Mouse (Mus musculus): Measurements from ENCODE around the gene Aqp2. TPM values are rescaled to one million over a fixed set of nuclear protein-coding genes. Genes with fewer than 3 reads are reported as not detected.

The Aqp2 gene
- polyA plus RNA-seq, 1 experiment from 2014 or later: not detected

- 75% methylated on average over 10 of the region's 10 CpGs for WGBS
- H3K27me3 ChIP-seq (replicated peaks): peaks cover 66% of the 10 kb centered on the region
- no peaks in the 10 kb centered on the region for H3K9me3 ChIP-seq (replicated peaks)
- H3K4me2 ChIP-seq: no peak overlapping the region
- ATAC-seq (ENCODE audit: insufficient number of reproducible peaks, low FRiP score): no peak
- no peaks in the 10 kb centered on the region for H3K36me3 ChIP-seq
- H3K9ac ChIP-seq: no peak overlapping the region
- H3K4me1 ChIP-seq (replicated peaks): no peaks in the 10 kb centered on the region
- no peak overlapping the region for H3K4me3 ChIP-seq
- no peak overlapping the region for H3K27ac ChIP-seq (ENCODE audit: poor library complexity, severe bottlenecking)
Observed at GRCm38 (mm10) chr15:99560246-99560645, 18.6 kb upstream of the Aqp2 start.

GRCm38 (mm10) chr15:99567371-99567770 is 11.5 kb upstream of the Aqp2 start:
- no peaks in the 10 kb centered on the region for H3K36me3 ChIP-seq
- H3K9me3 ChIP-seq (replicated peaks): peaks cover 4% of the 10 kb centered on the region; the same call in 1 of the 2 replicates
- 82% methylated on average over 4 of the region's 4 CpGs for WGBS
- H3K4me2 ChIP-seq: no peak overlapping the region
- no peak overlapping the region for H3K9ac ChIP-seq
- no peak for ATAC-seq (ENCODE audit: insufficient number of reproducible peaks, low FRiP score)
- no peaks in the 10 kb centered on the region for H3K4me1 ChIP-seq (replicated peaks)
- no peak overlapping the region for H3K4me3 ChIP-seq
- no peak overlapping the region for H3K27ac ChIP-seq (ENCODE audit: poor library complexity, severe bottlenecking)
- peaks cover 79% of the 10 kb centered on the region for H3K27me3 ChIP-seq (replicated peaks)

- Histone ChIP-seq H3K9ac (no peak overlapping the region), H3K9me3 (replicated peaks) (peaks cover 4% of the 10 kb centered on the region; the same call in 1 of the 2 replicates), H3K4me2 (no peak overlapping the region), H3K27ac (ENCODE audit: poor library complexity, severe bottlenecking) (no peak overlapping the region), H3K36me3 (no peaks in the 10 kb centered on the region), H3K27me3 (replicated peaks) (peaks cover 80% of the 10 kb centered on the region), H3K4me3 (no peak overlapping the region), H3K4me1 (replicated peaks) (no peaks in the 10 kb centered on the region)
- WGBS: 74% methylated on average over 6 of the region's 6 CpGs
- no peak for ATAC-seq (ENCODE audit: insufficient number of reproducible peaks, low FRiP score)
Observed at GRCm38 (mm10) chr15:99568682-99569081, 10.2 kb upstream of the Aqp2 start.

- peaks cover 4% of the 10 kb centered on the region; the same call in 1 of the 2 replicates for H3K9me3 ChIP-seq (replicated peaks)
- no peak for ATAC-seq (ENCODE audit: insufficient number of reproducible peaks, low FRiP score)
- peaks cover 80% of the 10 kb centered on the region for H3K27me3 ChIP-seq (replicated peaks)
- H3K4me2 ChIP-seq: no peak overlapping the region
- H3K36me3 ChIP-seq: no peaks in the 10 kb centered on the region
- H3K4me3 ChIP-seq: no peak overlapping the region
- no peaks in the 10 kb centered on the region for H3K4me1 ChIP-seq (replicated peaks)
- H3K9ac ChIP-seq: no peak overlapping the region
- H3K27ac ChIP-seq (ENCODE audit: poor library complexity, severe bottlenecking): no peak overlapping the region
- 68% methylated on average over 10 of the region's 10 CpGs for WGBS
Observed at GRCm38 (mm10) chr15:99569123-99569522, 9.7 kb upstream of the Aqp2 start.

GRCm38 (mm10) chr15:99583463-99584344 is 4.8 kb downstream of the Aqp2 start:
- no peaks in the 10 kb centered on the region for H3K9me3 ChIP-seq (replicated peaks)
- peak overlapping the region; percentile 52 for H3K9ac ChIP-seq
- H3K4me1 ChIP-seq (replicated peaks): peaks cover 25% of the 10 kb centered on the region
- H3K4me3 ChIP-seq: peak overlapping the region; percentile 41
- peaks cover 97% of the 10 kb centered on the region for H3K27me3 ChIP-seq (replicated peaks)
- no peak for ATAC-seq (ENCODE audit: insufficient number of reproducible peaks, low FRiP score)
- WGBS: 3% methylated on average over 54 of the region's 54 CpGs
- no peak overlapping the region for H3K27ac ChIP-seq (ENCODE audit: poor library complexity, severe bottlenecking)
- no peaks in the 10 kb centered on the region for H3K36me3 ChIP-seq
- peak overlapping the region; percentile 66 for H3K4me2 ChIP-seq

- 5% methylated on average over 24 of the region's 24 CpGs for WGBS
- Histone ChIP-seq H3K4me1 (replicated peaks) (peaks cover 31% of the 10 kb centered on the region), H3K27me3 (replicated peaks) (peaks cover 97% of the 10 kb centered on the region), H3K9me3 (replicated peaks) (no peaks in the 10 kb centered on the region), H3K9ac (no peak overlapping the region), H3K36me3 (no peaks in the 10 kb centered on the region), H3K4me2 (peak overlapping the region; percentile 66), H3K4me3 (peak overlapping the region; percentile 41), H3K27ac (ENCODE audit: poor library complexity, severe bottlenecking) (no peak overlapping the region)
- ATAC-seq (ENCODE audit: insufficient number of reproducible peaks, low FRiP score): no peak
Observed at GRCm38 (mm10) chr15:99584407-99585202, 5.8 kb downstream of the Aqp2 start.

- no peaks in the 10 kb centered on the region for H3K36me3 ChIP-seq
- no peak overlapping the region for H3K27ac ChIP-seq (ENCODE audit: poor library complexity, severe bottlenecking)
- WGBS: 46% methylated on average over 6 of the region's 6 CpGs
- no peak overlapping the region for H3K9ac ChIP-seq
- H3K4me1 ChIP-seq (replicated peaks): peaks cover 34% of the 10 kb centered on the region
- peaks cover 97% of the 10 kb centered on the region for H3K27me3 ChIP-seq (replicated peaks)
- H3K4me2 ChIP-seq: no peak overlapping the region
- ATAC-seq (ENCODE audit: insufficient number of reproducible peaks, low FRiP score): no peak
- no peaks in the 10 kb centered on the region for H3K9me3 ChIP-seq (replicated peaks)
- H3K4me3 ChIP-seq: no peak overlapping the region
Observed at GRCm38 (mm10) chr15:99585741-99586140, 6.9 kb downstream of the Aqp2 start.

GRCm38 (mm10) chr15:99586525-99586924 is 7.7 kb downstream of the Aqp2 start:
- Histone ChIP-seq H3K4me1 (replicated peaks) (peaks cover 40% of the 10 kb centered on the region), H3K36me3 (no peaks in the 10 kb centered on the region), H3K27ac (ENCODE audit: poor library complexity, severe bottlenecking) (no peak overlapping the region), H3K9ac (no peak overlapping the region), H3K4me3 (no peak overlapping the region), H3K4me2 (no peak overlapping the region), H3K9me3 (replicated peaks) (no peaks in the 10 kb centered on the region), H3K27me3 (replicated peaks) (peaks cover 97% of the 10 kb centered on the region)
- ATAC-seq (ENCODE audit: insufficient number of reproducible peaks, low FRiP score): no peak
- 90% methylated on average over 3 of the region's 3 CpGs for WGBS

GRCm38 (mm10) chr15:99589237-99589636 is 10.4 kb downstream of the Aqp2 start:
- Histone ChIP-seq H3K4me2 (no peak overlapping the region), H3K36me3 (no peaks in the 10 kb centered on the region), H3K27me3 (replicated peaks) (peaks cover 100% of the 10 kb centered on the region), H3K9ac (no peak overlapping the region), H3K27ac (ENCODE audit: poor library complexity, severe bottlenecking) (no peak overlapping the region), H3K4me3 (no peak overlapping the region), H3K9me3 (replicated peaks) (no peaks in the 10 kb centered on the region), H3K4me1 (replicated peaks) (peaks cover 31% of the 10 kb centered on the region)
- WGBS: 4% methylated on average over 9 of the region's 9 CpGs
- no peak for ATAC-seq (ENCODE audit: insufficient number of reproducible peaks, low FRiP score)

- Histone ChIP-seq H3K9me3 (replicated peaks) (no peaks in the 10 kb centered on the region), H3K27ac (ENCODE audit: poor library complexity, severe bottlenecking) (no peak overlapping the region), H3K4me2 (no peak overlapping the region), H3K9ac (no peak overlapping the region), H3K36me3 (no peaks in the 10 kb centered on the region), H3K27me3 (replicated peaks) (peaks cover 100% of the 10 kb centered on the region), H3K4me3 (no peak overlapping the region), H3K4me1 (replicated peaks) (peaks cover 27% of the 10 kb centered on the region)
- ATAC-seq (ENCODE audit: insufficient number of reproducible peaks, low FRiP score): no peak
- WGBS: 19% methylated on average over 7 of the region's 7 CpGs
Observed at GRCm38 (mm10) chr15:99589704-99590103, 10.8 kb downstream of the Aqp2 start.

- H3K9ac ChIP-seq: 0 out of 2 replicates have a peak within 1 kb of the TSS, but pooled peaks have one; percentile 25
- peaks cover 100% of the 10 kb centered on the region for H3K27me3 ChIP-seq (replicated peaks)
- H3K36me3 ChIP-seq: no peaks in the 10 kb centered on the region
- no peak within 1 kb of the TSS for H3K27ac ChIP-seq (ENCODE audit: poor library complexity, severe bottlenecking)
- 2% methylated on average over 67 of the region's 83 CpGs for WGBS
- no peaks in the 10 kb centered on the region for H3K9me3 ChIP-seq (replicated peaks)
- peak within 1 kb of the TSS; percentile 49 for H3K4me3 ChIP-seq
- H3K4me1 ChIP-seq (replicated peaks): peaks cover 18% of the 10 kb centered on the region
- H3K4me2 ChIP-seq: peak within 1 kb of the TSS; percentile 71
- peak; percentile 58; the same call in 1 of the 2 replicates for ATAC-seq (ENCODE audit: insufficient number of reproducible peaks, low FRiP score)
Observed at GRCm38 (mm10) chr15:99590429-99591084, 11.7 kb downstream of the Aqp2 start, which contains the start of gene Aqp5. Aqp5 (plus strand) TSS chr15:99590782.
